Mouse (Mus musculus) frontal cortex, postnatal 25 days (tissue): ENCODE data around the gene Srms.

Experiments used
- DNase-seq, 2 experiments: peaks; one replicate each; pipeline ENCODE4 v3.0.0; 2022; ENCODE audit warnings: low spot score in 2 of 2

Srms gene

GRCm38 (mm10) chr2:181166469-181166868, 46.5 kb downstream of the Srms start:
- DNase-seq = no peak

- no peak for DNase-seq
Measured at GRCm38 (mm10) chr2:181160821-181161220, 52.2 kb downstream of the Srms start.

GRCm38 (mm10) chr2:181159771-181160170, 53.2 kb downstream of the Srms start:
- DNase-seq = no peak

GRCm38 (mm10) chr2:181159091-181159514, 53.9 kb downstream of the Srms start:
- no peak for DNase-seq

- DNase-seq = no peak
Measured at GRCm38 (mm10) chr2:181158471-181158870, 54.5 kb downstream of the Srms start.

GRCm38 (mm10) chr2:181157716-181158302, 55.2 kb downstream of the Srms start:
- peak in 1 of 2 experiments; percentile 5 for DNase-seq

GRCm38 (mm10) chr2:181157180-181157579, 55.8 kb downstream of the Srms start:
- DNase-seq = peak in 1 of 2 experiments; percentile 7

- DNase-seq = peak; percentile 68 to 78
Measured at GRCm38 (mm10) chr2:181156248-181157121, 56.5 kb downstream of the Srms start, which contains the start of gene Eef1a2. TSS of gene Eef1a2 (minus strand) at chr2:181157014.

GRCm38 (mm10) chr2:181155801-181156200, 57.2 kb downstream of the Srms start:
- DNase-seq = peak in 1 of 2 experiments; percentile 17
